Mouse (Mus musculus) heart, postnatal 36 days (tissue): ENCODE results near the gene Tiam1. TPM values are rescaled to one million over a fixed set of nuclear protein-coding genes. Genes with fewer than 3 reads are reported as not detected.
A peak's percentile ranks its signal among the peaks of the same experiment; 100 is the strongest.

ENCODE experiments used
- DNase-seq, 2 experiments: peaks; one replicate each; pipeline ENCODE4 v3.0.0; 2021 to 2022
- intact Hi-C: fragments of 180-260 bp; cut with DNase I; formaldehyde crosslinking; loops from one replicate; pipeline ENCODE4 v1.15.1; 2025
- total RNA-seq, 2 experiments: library from RNA; stranded (reverse); gene quantifications; 2 replicates each; pipeline ENCODE4 v1.2.3; 2021

The Tiam1 gene
- total RNA-seq, 2 experiments from 2014 or later: 4.8 to 6.1 TPM

GRCm38 (mm10) chr16:89864710-89865109 is 278.9 kb downstream of the Tiam1 start:
- intact Hi-C loops: no loop called here
- DNase-seq: no peak

GRCm38 (mm10) chr16:89863264-89863663 is 280.3 kb downstream of the Tiam1 start:
- intact Hi-C loops: no loop called here
- no peak for DNase-seq

- DNase-seq: no peak
- intact Hi-C loops: no loop called here
These were observed 282.0 kb downstream of the Tiam1 start for GRCm38 (mm10) chr16:89861531-89861930.

GRCm38 (mm10) chr16:89860708-89861107 is 282.9 kb downstream of the Tiam1 start:
- no peak for DNase-seq
- intact Hi-C loops: no loop called here

GRCm38 (mm10) chr16:89857666-89858065 is 285.9 kb downstream of the Tiam1 start:
- no peak for DNase-seq
- intact Hi-C loops: no loop called here

- DNase-seq: no peak
- intact Hi-C loops: no loop called here
These were observed 288.8 kb downstream of the Tiam1 start for GRCm38 (mm10) chr16:89854731-89855130.

- DNase-seq: no peak
- intact Hi-C loops: no loop called here
These were observed 292.2 kb downstream of the Tiam1 start for GRCm38 (mm10) chr16:89851333-89851732.

GRCm38 (mm10) chr16:89848651-89849597 is 294.6 kb downstream of the Tiam1 start:
- intact Hi-C loops: no loop called here
- no peak for DNase-seq

- DNase-seq: no peak
- intact Hi-C loops: no loop called here
These were observed 295.4 kb downstream of the Tiam1 start for GRCm38 (mm10) chr16:89848179-89848578.

GRCm38 (mm10) chr16:89845461-89845860 is 298.1 kb downstream of the Tiam1 start:
- intact Hi-C loops: no loop called here
- no peak for DNase-seq

GRCm38 (mm10) chr16:89844580-89844979 is 299.0 kb downstream of the Tiam1 start:
- peak; percentile 36 to 56 for DNase-seq
- intact Hi-C loops: loop anchor here (1.0 to 5.0 kb wide), 3 partner anchors 98 to 342 kb away; no protein-coding TSS in a partner anchor

GRCm38 (mm10) chr16:89841894-89842293 is 301.7 kb downstream of the Tiam1 start:
- intact Hi-C loops: loop anchor here (5.0 kb wide), 1 partner anchor 100 kb away; no protein-coding TSS in a partner anchor

GRCm38 (mm10) chr16:89840361-89840760 is 303.2 kb downstream of the Tiam1 start:
- intact Hi-C loops: loop anchor here (5.0 kb wide), 1 partner anchor 102 kb away; no protein-coding TSS in a partner anchor
- DNase-seq: no peak

More at GRCm38 (mm10) chr16:89841894-89842293, 301.7 kb downstream of the Tiam1 start:
- DNase-seq: no peak

- intact Hi-C loops: loop anchor here (5.0 kb wide), 1 partner anchor 102 kb away; no protein-coding TSS in a partner anchor
- no peak for DNase-seq
These were observed 303.7 kb downstream of the Tiam1 start for GRCm38 (mm10) chr16:89839829-89840228.

- DNase-seq: no peak
- intact Hi-C loops: no loop called here
These were observed 306.5 kb downstream of the Tiam1 start for GRCm38 (mm10) chr16:89837096-89837495.

GRCm38 (mm10) chr16:89835551-89835950 is 308.0 kb downstream of the Tiam1 start:
- no peak for DNase-seq
- intact Hi-C loops: no loop called here

GRCm38 (mm10) chr16:89833011-89833410 is 310.6 kb downstream of the Tiam1 start:
- intact Hi-C loops: no loop called here
- DNase-seq: no peak

GRCm38 (mm10) chr16:89831172-89831571 is 312.4 kb downstream of the Tiam1 start:
- intact Hi-C loops: loop anchor here (1.0 kb wide), 1 partner anchor 57 kb away; no protein-coding TSS in a partner anchor
- DNase-seq: peak; percentile 44 to 55

GRCm38 (mm10) chr16:89830221-89830648 is 313.3 kb downstream of the Tiam1 start:
- DNase-seq: peak in 1 of 2 experiments; percentile 38
- intact Hi-C loops: no loop called here

GRCm38 (mm10) chr16:89827496-89828125 is 316.0 kb downstream of the Tiam1 start:
- DNase-seq: no peak
- intact Hi-C loops: no loop called here

GRCm38 (mm10) chr16:89825875-89826274 is 317.7 kb downstream of the Tiam1 start:
- intact Hi-C loops: no loop called here

More at GRCm38 (mm10) chr16:89825875-89826274, 317.7 kb downstream of the Tiam1 start:
- no peak for DNase-seq
